Mouse (Mus musculus) liver, postnatal 0 days (tissue): ENCODE measurements around the gene Tex2. TPM values are rescaled to one million over a fixed set of nuclear protein-coding genes. Genes with fewer than 3 reads are reported as not detected.

Source experiments
- ATAC-seq: fragments of 200-750 bp; cut with Nextera tagmentation; 2 replicates; pipeline ENCODE4 v1.8.0; 2017; ENCODE audit warnings: mild to moderate bottlenecking, moderate library complexity
- DNase-seq: peaks from one replicate; pipeline ENCODE4 v3.0.0-alpha.2; 2016
- H3K27ac ChIP-seq: fragments of 300-500 bp; sonication (generic); 2 replicates; pipeline ENCODE4 v1.5.1; 2014; ENCODE audit warnings: antibody characterized with exemption, moderate library complexity, mild to moderate bottlenecking, low read depth
- H3K27me3 ChIP-seq: fragments of 300-500 bp; sonication (generic); 2 replicates; pipeline ENCODE4 v1.6.1; 2014; ENCODE audit warnings: low read length, control low read depth, mixed read lengths; ENCODE audit not compliant: insufficient read depth
- H3K36me3 ChIP-seq: fragments of 300-500 bp; sonication (generic); replicated peaks from 2 replicates; pipeline ENCODE4 v1.6.1; 2014; ENCODE audit warnings: mild to moderate bottlenecking, control low read depth, low read length, moderate library complexity, mixed read lengths; ENCODE audit not compliant: insufficient read depth
- H3K4me1 ChIP-seq: fragments of 300-500 bp; sonication (generic); 2 replicates; pipeline ENCODE4 v1.6.1; 2014; ENCODE audit warnings: antibody characterized with exemption, mild to moderate bottlenecking, control low read depth; ENCODE audit not compliant: insufficient read depth
- H3K4me2 ChIP-seq: fragments of 300-500 bp; sonication (generic); 2 replicates; pipeline ENCODE4 v1.6.1; 2014; ENCODE audit warnings: low read depth, mild to moderate bottlenecking, low read length, moderate library complexity, mixed read lengths
- H3K4me3 ChIP-seq: fragments of 300-500 bp; sonication (generic); 2 replicates; pipeline ENCODE4 v1.5.1; 2014; ENCODE audit warnings: low read depth, low read length
- H3K9ac ChIP-seq: fragments of 300-500 bp; sonication (generic); replicated peaks from 2 replicates; pipeline ENCODE4 v1.6.1; 2014; ENCODE audit warnings: mild to moderate bottlenecking, moderate library complexity
- H3K9me3 ChIP-seq: fragments of 300-500 bp; sonication (generic); 2 replicates; pipeline ENCODE4 v1.6.1; 2016; ENCODE audit warnings: mild to moderate bottlenecking, control low read depth, low read length, mixed read lengths
- CTCF ChIP-seq: sonication (generic); IDR thresholded peaks from 2 replicates; pipeline ENCODE4 v1.5.1; 2016; ENCODE audit warnings: antibody characterized with exemption, low read depth
- EP300 ChIP-seq: IDR thresholded peaks from 2 replicates; pipeline ENCODE4 v1.6.1; 2016; ENCODE audit warnings: antibody characterized with exemption, low read depth, mild to moderate bottlenecking
- WGBS: fragments of 180-500 bp; shearing (Covaris S2); extraction: QIAGEN DNeasy Blood & Tissue Kit; methylation state at CpG from one replicate; pipeline ENCODE4 v1.1.7; 2014; ENCODE audit not compliant: insufficient replicate concordance; 5-methylcytosine and 5-hydroxymethylcytosine counted together
- polyA plus RNA-seq: library from polyadenylated mRNA; unstranded; fragments of >200 nt; fragmentation: Nextera tagmentation; extraction: Ambion mirVana; gene quantifications from 2 replicates; pipeline ENCODE4 v1.2.1, GENCODE M21; 2015

Gene Tex2
- polyA plus RNA-seq, 1 experiment from 2014 or later = 11.3 TPM

DNA sequence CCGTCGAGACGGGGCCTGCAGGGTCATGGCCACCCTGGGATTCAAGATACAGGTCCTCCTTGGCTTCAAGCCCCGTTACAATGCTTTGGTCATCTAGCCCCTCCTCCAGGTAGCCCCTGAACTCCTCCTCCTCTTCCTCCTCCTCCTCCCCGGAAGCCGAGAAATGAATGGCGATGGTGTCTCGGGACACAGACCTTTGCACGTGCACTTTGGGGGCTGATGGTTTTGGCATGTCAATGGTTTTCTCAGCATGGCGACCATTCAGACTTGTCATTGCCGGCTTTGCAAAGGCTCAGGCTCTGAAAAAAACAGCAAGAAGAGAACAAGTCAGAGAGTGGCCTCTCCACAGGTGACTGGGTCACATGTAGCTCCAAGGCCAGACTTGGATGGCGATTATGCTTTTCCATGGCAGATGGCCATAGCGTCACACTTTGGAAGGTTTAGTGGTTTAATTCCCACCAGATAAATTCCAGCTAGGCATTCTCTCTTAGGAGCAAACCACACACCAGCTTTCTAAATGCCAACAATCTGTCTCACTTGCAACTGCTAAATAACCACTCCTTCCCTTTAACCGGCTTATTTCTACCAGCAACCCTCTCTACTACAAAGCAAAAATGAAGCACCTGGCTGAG is 44.8 kb downstream of the Tex2 start:
- TF ChIP-seq CTCF (no peak), EP300 (no peak)
- 91% methylated on average over 14 of the region's 14 CpGs for WGBS

DNA sequence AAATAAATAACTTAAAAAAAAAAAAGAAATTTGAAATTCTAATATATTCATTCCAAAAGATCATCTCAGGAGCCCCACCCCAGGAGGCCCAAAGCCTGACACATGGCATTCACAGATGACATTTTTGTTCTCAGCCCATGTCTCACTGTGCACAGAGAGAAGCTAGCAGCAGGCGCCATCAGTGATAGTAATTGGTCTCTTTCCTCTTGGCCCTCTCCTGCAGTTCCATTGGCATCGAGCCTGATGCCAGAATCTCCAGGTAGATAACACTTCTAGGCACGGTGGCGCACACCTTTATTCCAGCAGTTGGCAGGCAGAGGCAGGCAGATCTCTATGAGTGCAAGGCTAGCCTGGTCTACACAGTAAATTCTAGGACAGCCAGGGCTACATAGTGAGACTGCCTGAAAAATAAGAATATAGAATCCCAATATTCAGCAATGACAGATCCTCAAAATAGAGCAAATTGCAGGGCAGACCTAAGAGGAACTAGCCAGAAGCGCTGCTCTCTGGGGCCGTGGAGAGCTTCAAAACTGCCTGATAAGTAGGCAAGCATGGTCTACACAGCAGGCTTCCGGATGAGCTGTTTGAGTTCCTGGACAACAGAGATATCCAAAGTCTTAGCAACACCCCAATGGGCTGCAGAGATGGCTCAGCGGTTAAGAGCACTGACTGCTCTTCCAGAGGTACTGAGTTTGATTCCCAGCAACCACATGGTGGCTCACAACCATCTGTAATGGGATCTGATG is 47.0 kb downstream of the Tex2 start:
- DNase-seq = no peak
- TF ChIP-seq EP300 (no peak), CTCF (no peak)
- no peak overlapping the region for H3K4me3 ChIP-seq
- no peak for ATAC-seq
- H3K27ac ChIP-seq = no peak overlapping the region
- H3K36me3 ChIP-seq = peaks cover 30% of the 10 kb centered on the region
- 84% methylated on average over 8 of the region's 8 CpGs for WGBS
- H3K27me3 ChIP-seq = no peaks in the 10 kb centered on the region
- peaks cover 27% of the 10 kb centered on the region for H3K4me1 ChIP-seq
- H3K9me3 ChIP-seq = no peaks in the 10 kb centered on the region
- no peak overlapping the region for H3K9ac ChIP-seq
- no peak overlapping the region for H3K4me2 ChIP-seq

More for the DNA sequence above, 44.8 kb downstream of the Tex2 start:
- Histone ChIP-seq H3K4me2 (no peak overlapping the region), H3K27ac (no peak overlapping the region), H3K27me3 (no peaks in the 10 kb centered on the region), H3K36me3 (peaks cover 27% of the 10 kb centered on the region), H3K4me1 (peaks cover 31% of the 10 kb centered on the region), H3K9ac (no peak overlapping the region), H3K9me3 (no peaks in the 10 kb centered on the region), H3K4me3 (no peak overlapping the region)
- DNase-seq (no peak), ATAC-seq (no peak)

DNA sequence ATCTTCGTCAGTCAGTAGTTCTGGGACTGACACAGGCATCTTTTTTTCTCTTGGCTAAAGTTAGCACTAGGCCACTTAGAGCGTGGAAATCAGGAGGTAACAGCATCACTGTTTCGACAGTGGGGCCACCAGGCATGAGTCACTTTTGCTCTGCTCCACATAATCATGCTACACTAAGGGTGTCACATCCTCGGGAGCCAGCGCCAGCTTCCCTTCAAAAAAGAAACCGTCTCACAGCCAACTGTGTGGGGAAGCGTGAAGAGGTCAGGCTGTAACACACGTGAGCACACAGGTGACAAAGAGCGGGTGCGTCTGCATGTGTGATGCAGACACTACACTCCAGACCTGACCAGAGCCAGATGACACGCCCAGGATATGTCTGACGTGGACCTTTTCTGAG is 49.0 kb downstream of the Tex2 start:
- Histone ChIP-seq H3K4me1 (peaks cover 16% of the 10 kb centered on the region), H3K4me3 (no peak overlapping the region), H3K36me3 (peaks cover 37% of the 10 kb centered on the region), H3K27me3 (no peaks in the 10 kb centered on the region), H3K9ac (no peak overlapping the region), H3K4me2 (no peak overlapping the region), H3K27ac (peak overlapping the region; percentile 9), H3K9me3 (no peaks in the 10 kb centered on the region)
- 68% methylated on average over 12 of the region's 12 CpGs for whole genome bisulfite sequencing
- DNase-seq (no peak), ATAC-seq (peak; percentile 35; the same call in 1 of the 2 replicates)
- TF ChIP-seq EP300 (no peak), CTCF (no peak)

DNA sequence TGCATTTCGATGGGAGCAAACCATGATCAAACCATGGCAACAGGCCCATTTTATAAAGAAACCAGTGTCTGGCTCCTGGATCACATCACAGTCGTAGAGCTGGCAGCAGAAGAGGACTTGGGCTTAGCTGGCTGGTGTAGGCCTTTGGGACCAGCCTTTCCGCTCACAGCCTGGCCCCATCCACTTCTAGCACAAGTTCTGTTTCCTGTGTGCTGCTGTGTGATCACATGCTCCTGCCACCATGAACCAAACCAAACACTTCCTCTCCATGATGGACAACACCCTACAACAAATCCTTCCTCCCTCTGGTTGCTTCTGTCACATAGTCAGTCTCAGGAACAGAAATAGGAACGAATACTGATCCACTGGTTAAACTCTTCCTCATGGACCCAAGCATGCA is 50.5 kb downstream of the Tex2 start:
- Histone ChIP-seq H3K4me3 (no peak overlapping the region), H3K4me2 (no peak overlapping the region), H3K4me1 (peaks cover 26% of the 10 kb centered on the region), H3K27ac (no peak overlapping the region; the same call in 1 of the 2 replicates), H3K9me3 (no peaks in the 10 kb centered on the region), H3K36me3 (peaks cover 31% of the 10 kb centered on the region), H3K27me3 (no peaks in the 10 kb centered on the region), H3K9ac (no peak overlapping the region)
- WGBS = 62% methylated on average over 4 of the region's 4 CpGs
- ATAC-seq (no peak), DNase-seq (no peak)
- TF ChIP-seq EP300 = no peak
- TF ChIP-seq CTCF = no peak

DNA sequence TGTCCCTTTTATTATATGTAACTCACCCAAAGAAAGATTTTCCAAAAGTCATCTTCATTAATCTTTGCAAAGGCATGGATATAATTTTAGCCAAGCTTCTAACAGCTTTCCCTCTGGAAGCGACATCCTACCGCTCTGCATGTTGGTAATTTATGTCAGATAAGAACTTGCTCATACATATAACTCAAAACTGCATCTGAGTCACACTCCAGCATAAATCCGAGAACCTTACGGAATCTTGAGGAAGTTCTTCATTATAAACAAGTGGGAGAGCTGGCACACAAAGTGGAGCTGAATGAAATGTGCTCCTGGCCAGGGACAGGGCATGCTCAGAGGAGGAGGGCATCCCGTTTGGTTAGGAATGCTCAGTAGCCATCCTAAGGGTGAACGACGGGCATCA is 53.5 kb downstream of the Tex2 start:
- H3K4me3 ChIP-seq = no peak overlapping the region
- WGBS = 73% methylated on average over 7 of the region's 7 CpGs
- H3K27ac ChIP-seq = 0 out of 2 replicates have a peak overlapping the region, but pooled peaks have one; percentile 22
- DNase-seq (no peak), ATAC-seq (no peak)
- H3K36me3 ChIP-seq = peaks cover 14% of the 10 kb centered on the region; the same call in 1 of the 2 replicates
- H3K4me1 ChIP-seq = peaks cover 53% of the 10 kb centered on the region
- H3K4me2 ChIP-seq = no peak overlapping the region
- TF ChIP-seq EP300 = no peak
- TF ChIP-seq CTCF = no peak
- H3K27me3 ChIP-seq = no peaks in the 10 kb centered on the region
- no peak overlapping the region for H3K9ac ChIP-seq
- no peaks in the 10 kb centered on the region for H3K9me3 ChIP-seq

DNA sequence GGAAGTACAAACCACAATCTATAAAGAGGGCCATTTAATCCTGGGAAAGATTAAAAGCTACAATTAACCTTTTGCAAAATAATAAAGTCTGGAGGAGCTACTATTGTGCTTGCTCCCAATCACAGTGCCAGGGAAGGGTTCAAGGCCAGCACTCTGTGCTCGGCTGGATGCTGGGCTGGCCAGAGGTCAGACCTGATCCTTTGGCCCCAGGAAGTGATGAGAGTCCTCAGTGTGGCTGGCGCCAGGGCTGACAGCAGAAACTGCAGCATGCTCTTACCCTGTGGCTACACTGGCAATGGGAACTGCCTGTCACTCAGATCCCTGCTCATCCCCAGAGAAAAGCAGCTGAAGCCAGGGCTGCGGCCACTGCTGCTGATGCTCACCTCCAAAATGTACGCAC is 55.2 kb downstream of the Tex2 start:
- TF ChIP-seq CTCF = no peak
- TF ChIP-seq EP300 = 0 out of 2 replicates have a peak, but pooled peaks have one; percentile 18
- Histone ChIP-seq H3K27me3 (no peaks in the 10 kb centered on the region), H3K4me3 (no peak overlapping the region), H3K9ac (no peak overlapping the region), H3K4me2 (no peak overlapping the region), H3K36me3 (peaks cover 10% of the 10 kb centered on the region; the same call in 1 of the 2 replicates), H3K4me1 (peaks cover 51% of the 10 kb centered on the region), H3K27ac (peak overlapping the region; percentile 89), H3K9me3 (no peaks in the 10 kb centered on the region)
- 55% methylated on average over 4 of the region's 4 CpGs for WGBS
- DNase-seq (no peak), ATAC-seq (no peak)
